Mouse (Mus musculus) ES-CJ7 (cell line): ENCODE measurements around the gene Amfr.

Source experiments
- DNase-seq: peaks from one replicate; pipeline ENCODE4 v3.0.0; 2011; ENCODE audit warnings: low read depth, low spot score

Amfr gene

GRCm38 (mm10) chr8:93981679-93982215 lies 30.9 kb downstream of the Amfr start:
- no peak for DNase-seq

GRCm38 (mm10) chr8:93980141-93980540 lies 32.5 kb downstream of the Amfr start:
- DNase-seq, result no peak

- DNase-seq, result no peak
Measured at GRCm38 (mm10) chr8:93976446-93977211, 36.0 kb downstream of the Amfr start.

- no peak for DNase-seq
Measured at GRCm38 (mm10) chr8:93975358-93975757, 37.3 kb downstream of the Amfr start.

- DNase-seq, result no peak
Measured at GRCm38 (mm10) chr8:93974602-93975186, 37.9 kb downstream of the Amfr start.

- no peak for DNase-seq
Measured at GRCm38 (mm10) chr8:93973831-93974375, 38.7 kb downstream of the Amfr start.

- DNase-seq, result no peak
Measured at GRCm38 (mm10) chr8:93972971-93973734, 39.5 kb downstream of the Amfr start.

- no peak for DNase-seq
Measured at GRCm38 (mm10) chr8:93972211-93972610, 40.4 kb downstream of the Amfr start.

GRCm38 (mm10) chr8:93971451-93971850 lies 41.2 kb downstream of the Amfr start:
- no peak for DNase-seq

GRCm38 (mm10) chr8:93969626-93970340 lies 42.9 kb downstream of the Amfr start:
- DNase-seq, result no peak

- no peak for DNase-seq
Measured at GRCm38 (mm10) chr8:93968293-93968692, 44.3 kb downstream of the Amfr start.

GRCm38 (mm10) chr8:93960909-93961308 lies 51.7 kb downstream of the Amfr start:
- no peak for DNase-seq

GRCm38 (mm10) chr8:93958402-93958801 lies 54.2 kb downstream of the Amfr start:
- DNase-seq, result no peak

- DNase-seq, result peak; percentile 30
Measured at GRCm38 (mm10) chr8:93952511-93952910, 60.1 kb downstream of the Amfr start.

GRCm38 (mm10) chr8:93950133-93950532 lies 62.5 kb downstream of the Amfr start:
- DNase-seq, result no peak

- DNase-seq, result no peak
Measured at GRCm38 (mm10) chr8:93946397-93946796, 66.2 kb downstream of the Amfr start.

- DNase-seq, result no peak
Measured at GRCm38 (mm10) chr8:93945781-93946180, 66.9 kb downstream of the Amfr start.

GRCm38 (mm10) chr8:93941636-93942054 lies 71.0 kb downstream of the Amfr start:
- DNase-seq, result no peak

GRCm38 (mm10) chr8:93940542-93941423 lies 71.9 kb downstream of the Amfr start:
- no peak for DNase-seq

GRCm38 (mm10) chr8:93938193-93938592 lies 74.4 kb downstream of the Amfr start:
- no peak for DNase-seq
